Mouse (Mus musculus) erythroblast, embryonic 14.5 days (primary cell): ENCODE data around the gene Zdhhc8.

Experiments used
- GATA1 ChIP-seq: IDR thresholded peaks from 2 replicates; pipeline ENCODE4 v1.6.1; 2012; ENCODE audit warnings: low read length, inconsistent platforms, mixed read lengths
- TAL1 ChIP-seq: IDR thresholded peaks from 3 replicates; pipeline ENCODE4 v1.6.1; 2012; ENCODE audit warnings: low read length, inconsistent platforms, mixed read lengths

DNA sequence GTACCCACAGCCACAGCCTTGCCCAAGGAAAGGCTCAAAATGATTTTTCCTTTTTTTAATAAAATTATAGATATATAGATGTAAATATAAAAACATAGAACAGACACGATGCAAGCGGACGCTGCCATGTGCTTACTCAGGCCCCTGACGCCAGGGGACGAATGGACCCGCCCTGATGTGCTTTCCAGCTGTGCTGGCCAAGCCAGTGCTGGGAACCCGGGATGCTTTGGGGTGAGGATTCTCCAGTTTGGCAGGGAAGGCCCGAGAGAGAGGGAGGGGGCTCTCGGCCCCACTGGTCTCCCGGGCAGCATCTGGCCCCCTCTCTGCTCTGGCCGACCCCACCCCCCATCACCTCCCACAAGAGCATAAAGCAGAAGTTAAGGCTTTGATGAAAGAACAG is 12.7 kb downstream of the Zdhhc8 start:
- no peak for TF ChIP-seq GATA1
- no peak for TF ChIP-seq TAL1
